Mouse (Mus musculus): Measurements from ENCODE around the gene Dpyd.
A peak's percentile ranks its signal among the peaks of the same experiment; 100 is the strongest.

Dpyd gene

GRCm38 (mm10) chr3:118676052-118676777 is 114.3 kb downstream of the Dpyd start:
- DNase-seq: no peak

- no peak for DNase-seq
These were observed 118.9 kb downstream of the Dpyd start for GRCm38 (mm10) chr3:118680803-118681202.

GRCm38 (mm10) chr3:118750269-118750668 is 188.3 kb downstream of the Dpyd start:
- DNase-seq: no peak

- no peak for DNase-seq
These were observed 191.7 kb downstream of the Dpyd start for GRCm38 (mm10) chr3:118753623-118754022.

GRCm38 (mm10) chr3:118756099-118756498 is 194.2 kb downstream of the Dpyd start:
- DNase-seq: no peak

GRCm38 (mm10) chr3:118812885-118813284 is 251.0 kb downstream of the Dpyd start:
- DNase-seq: no peak

GRCm38 (mm10) chr3:118850613-118851527 is 288.9 kb downstream of the Dpyd start:
- no peak for DNase-seq

- DNase-seq: no peak
These were observed 290.8 kb downstream of the Dpyd start for GRCm38 (mm10) chr3:118852711-118853110.

- no peak for DNase-seq
These were observed 293.5 kb downstream of the Dpyd start for GRCm38 (mm10) chr3:118855411-118855810.

GRCm38 (mm10) chr3:118869113-118870107 is 307.5 kb downstream of the Dpyd start:
- no peak for DNase-seq

GRCm38 (mm10) chr3:118875871-118876270 is 313.9 kb downstream of the Dpyd start:
- DNase-seq: no peak

GRCm38 (mm10) chr3:118899036-118899435 is 337.1 kb downstream of the Dpyd start:
- DNase-seq: no peak

GRCm38 (mm10) chr3:118991312-118991711 is 429.4 kb downstream of the Dpyd start:
- peak; percentile 3 for DNase-seq

GRCm38 (mm10) chr3:118991793-118992192 is 429.9 kb downstream of the Dpyd start:
- DNase-seq: no peak

- no peak for DNase-seq
These were observed 459.3 kb downstream of the Dpyd start for GRCm38 (mm10) chr3:119021255-119021654.

GRCm38 (mm10) chr3:119042611-119043010 is 480.7 kb downstream of the Dpyd start:
- no peak for DNase-seq

- DNase-seq: no peak
These were observed 494.2 kb downstream of the Dpyd start for GRCm38 (mm10) chr3:119056144-119056543.

GRCm38 (mm10) chr3:119063214-119063613 is 501.3 kb downstream of the Dpyd start:
- no peak for DNase-seq

GRCm38 (mm10) chr3:119063642-119064041 is 501.7 kb downstream of the Dpyd start:
- no peak for DNase-seq

GRCm38 (mm10) chr3:119064746-119065145 is 502.8 kb downstream of the Dpyd start:
- DNase-seq: no peak

GRCm38 (mm10) chr3:119067221-119067620 is 505.3 kb downstream of the Dpyd start:
- no peak for DNase-seq

GRCm38 (mm10) chr3:119086618-119087017 is 524.7 kb downstream of the Dpyd start:
- DNase-seq: no peak

All from right cerebral cortex, postnatal 4 days (tissue).